Mouse (Mus musculus) G1E (cell line): ENCODE measurements around the gene Vangl1. TPM values are rescaled to one million over a fixed set of nuclear protein-coding genes. Genes with fewer than 3 reads are reported as not detected.

Experiments used
- ATAC-seq: 2 replicates; pipeline ENCODE4 v1.8.0; 2016; ENCODE audit warnings: mild to moderate bottlenecking; ENCODE audit not compliant: insufficient number of reproducible peaks, poor library complexity, low FRiP score, severe bottlenecking; ENCODE audit errors: extremely low read depth
- DNase-seq: peaks from one replicate; pipeline ENCODE4 v3.0.0; 2012; ENCODE audit warnings: low spot score
- H3K27me3 ChIP-seq: 2 replicates; pipeline ENCODE4 v1.6.1; 2012; ENCODE audit warnings: mild to moderate bottlenecking, low read length, inconsistent platforms; ENCODE audit not compliant: insufficient read depth
- H3K36me3 ChIP-seq: replicated peaks from 2 replicates; pipeline ENCODE3; 2012; ENCODE audit warnings: mild to moderate bottlenecking, inconsistent platforms
- H3K4me1 ChIP-seq: 2 replicates; pipeline ENCODE4 v1.6.1; 2012; ENCODE audit warnings: low read depth, low read length, inconsistent platforms, mixed read lengths; ENCODE audit not compliant: insufficient read depth
- H3K4me3 ChIP-seq: 2 replicates; pipeline ENCODE4 v1.5.1; 2012; ENCODE audit warnings: low read depth, mild to moderate bottlenecking, inconsistent platforms, low read length, moderate library complexity, mixed read lengths
- H3K9me3 ChIP-seq: replicated peaks from 2 replicates; pipeline ENCODE4 v1.6.1; 2012; ENCODE audit warnings: inconsistent platforms
- CTCF ChIP-seq: IDR thresholded peaks from 2 replicates; pipeline ENCODE4 v1.5.1; 2012; ENCODE audit warnings: low read depth, low read length, inconsistent platforms, mixed read lengths
- GATA1 ChIP-seq: IDR thresholded peaks from 2 replicates; pipeline ENCODE4 v1.6.1; 2012; ENCODE audit warnings: borderline replicate concordance, low read length, inconsistent platforms, mixed read lengths
- GATA2 ChIP-seq: IDR thresholded peaks from 2 replicates; pipeline ENCODE4 v1.6.1; 2012; ENCODE audit warnings: low read depth, low read length, inconsistent platforms, borderline replicate concordance
- POLR2AphosphoS5 ChIP-seq: IDR thresholded peaks from 2 replicates; pipeline ENCODE4 v1.6.1; 2012; ENCODE audit warnings: low read depth, low read length, inconsistent platforms; ENCODE audit not compliant: insufficient replicate concordance
- TAL1 ChIP-seq: conservative IDR thresholded peaks from 2 replicates; pipeline ENCODE4 v1.6.1; 2012; ENCODE audit warnings: low read depth, low read length, inconsistent platforms, mixed read lengths
- polyA plus RNA-seq: library from polyadenylated mRNA; stranded (reverse); fragments of >175 nt; gene quantifications from 2 replicates; pipeline ENCODE4 v1.2.3, GENCODE M21; 2012
- total RNA-seq, 2 experiments: library from RNA; stranded (forward) in 1 of 2; stranded (reverse) in 1 of 2; fragments of 200-1000 nt in 1 of 2; fragments of >200 nt in 1 of 2; fragmentation: Nextera tagmentation in 1 of 2; gene quantifications; 2 replicates each; pipeline ENCODE4 v1.2.3; 2014 to 2017

Vangl1 gene
- total and polyA plus RNA-seq, 3 experiments: 22.7 to 56.6 (median 25.6) TPM

DNA sequence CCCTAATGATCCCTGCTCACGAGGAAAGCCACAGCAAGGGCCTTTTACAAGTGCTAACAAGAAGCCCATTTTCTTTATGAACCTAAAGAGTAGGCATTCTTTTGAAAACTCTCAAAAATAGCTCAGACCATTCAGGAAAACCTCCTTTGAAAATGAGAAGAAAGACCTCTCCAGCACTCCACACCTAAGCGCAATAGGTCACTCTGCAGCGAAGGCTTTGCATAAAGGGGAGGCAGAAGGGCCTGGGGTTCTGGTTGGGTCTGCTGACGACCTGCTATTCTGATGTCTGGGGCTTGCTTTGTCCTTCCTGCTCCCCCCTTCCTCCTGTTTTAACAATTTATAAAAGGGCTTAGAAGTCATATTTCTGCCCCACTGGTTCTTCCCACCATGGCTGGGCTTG, 24.6 kb downstream of the Vangl1 start:
- TF ChIP-seq TAL1 (no peak), GATA2 (no peak), POLR2AphosphoS5 (no peak), CTCF (no peak), GATA1 (no peak)
- no peak for DNase-seq
- peaks cover 19% of the 10 kb centered on the region; the same call in 1 of the 2 replicates for H3K27me3 ChIP-seq
- ATAC-seq: no peak
- peaks cover 7% of the 10 kb centered on the region; the same call in 1 of the 2 replicates for H3K9me3 ChIP-seq
- H3K4me1 ChIP-seq: peaks cover 11% of the 10 kb centered on the region; the same call in 1 of the 2 replicates
- H3K36me3 ChIP-seq: no peaks in the 10 kb centered on the region
- no peak overlapping the region for H3K4me3 ChIP-seq

- TF ChIP-seq GATA2: no peak
- TF ChIP-seq CTCF: no peak
- no peak for TF ChIP-seq POLR2AphosphoS5
- TF ChIP-seq GATA1: no peak
- no peak for TF ChIP-seq TAL1
- ATAC-seq (no peak), DNase-seq (no peak)
- Histone ChIP-seq H3K27me3 (peaks cover 13% of the 10 kb centered on the region; the same call in 1 of the 2 replicates), H3K4me1 (peaks cover 13% of the 10 kb centered on the region), H3K4me3 (no peak overlapping the region), H3K9me3 (peaks cover 7% of the 10 kb centered on the region; the same call in 1 of the 2 replicates), H3K36me3 (no peaks in the 10 kb centered on the region)
Measured at GRCm38 (mm10) chr3:102177837-102178615, 26.5 kb downstream of the Vangl1 start.

GRCm38 (mm10) chr3:102176116-102176515, 28.4 kb downstream of the Vangl1 start:
- ATAC-seq (no peak), DNase-seq (no peak)
- no peaks in the 10 kb centered on the region for H3K9me3 ChIP-seq
- no peaks in the 10 kb centered on the region for H3K36me3 ChIP-seq
- TF ChIP-seq CTCF (no peak), POLR2AphosphoS5 (no peak), GATA1 (no peak), GATA2 (no peak), TAL1 (no peak)
- no peak overlapping the region for H3K4me3 ChIP-seq
- peaks cover 10% of the 10 kb centered on the region; the same call in 1 of the 2 replicates for H3K27me3 ChIP-seq
- peaks cover 18% of the 10 kb centered on the region for H3K4me1 ChIP-seq

GRCm38 (mm10) chr3:102175701-102176100, 28.8 kb downstream of the Vangl1 start:
- Histone ChIP-seq H3K4me3 (no peak overlapping the region), H3K36me3 (no peaks in the 10 kb centered on the region), H3K4me1 (peaks cover 18% of the 10 kb centered on the region), H3K27me3 (peaks cover 10% of the 10 kb centered on the region; the same call in 1 of the 2 replicates), H3K9me3 (no peaks in the 10 kb centered on the region)
- no peak for DNase-seq
- no peak for ATAC-seq
- TF ChIP-seq TAL1 (no peak), GATA1 (no peak)

GRCm38 (mm10) chr3:102174118-102174865, 30.2 kb downstream of the Vangl1 start:
- TF ChIP-seq GATA2 (no peak), GATA1 (no peak), TAL1 (no peak), CTCF (no peak), POLR2AphosphoS5 (no peak)
- Histone ChIP-seq H3K27me3 (peaks cover 4% of the 10 kb centered on the region; the same call in 1 of the 2 replicates), H3K9me3 (no peaks in the 10 kb centered on the region), H3K36me3 (no peaks in the 10 kb centered on the region), H3K4me3 (no peak overlapping the region), H3K4me1 (peaks cover 24% of the 10 kb centered on the region)
- no peak for ATAC-seq
- DNase-seq: no peak

DNA sequence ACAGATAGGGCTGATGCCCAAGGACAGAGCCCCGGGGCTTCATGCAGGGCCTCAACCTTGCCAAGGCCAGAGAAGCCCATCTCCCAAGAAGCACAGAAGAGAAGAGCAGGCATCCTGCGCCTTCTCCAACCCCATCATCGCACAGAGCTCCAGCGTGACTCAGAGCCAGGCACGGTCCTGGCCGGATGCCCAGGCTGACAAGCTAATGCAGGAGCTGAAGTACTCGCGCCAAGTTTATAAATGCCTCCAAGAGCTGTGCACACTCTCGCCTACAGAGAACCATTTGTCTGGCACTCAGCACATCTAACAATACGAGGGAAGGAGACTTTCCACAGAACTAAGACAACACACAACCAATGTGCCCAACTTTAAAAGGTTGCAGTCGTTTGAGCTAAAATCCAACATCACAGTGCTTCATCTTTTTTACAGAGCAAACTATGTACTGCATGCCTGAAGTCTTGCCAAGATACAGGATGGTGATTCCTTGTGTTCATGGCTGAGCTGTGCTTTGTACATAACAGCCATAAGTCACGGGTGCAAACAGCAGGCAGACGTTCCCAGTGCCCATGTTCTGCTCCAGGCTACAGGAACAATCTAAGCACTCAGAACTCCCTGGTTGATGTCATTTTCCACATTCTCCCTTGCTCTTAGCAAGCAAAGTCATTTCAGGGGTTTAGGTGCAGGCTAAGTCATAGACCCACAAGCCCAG, 35.1 kb downstream of the Vangl1 start:
- Histone ChIP-seq H3K36me3 (peaks cover under 1% of the 10 kb centered on the region), H3K4me3 (no peak overlapping the region), H3K4me1 (peaks cover 53% of the 10 kb centered on the region), H3K27me3 (no peaks in the 10 kb centered on the region), H3K9me3 (no peaks in the 10 kb centered on the region)
- TF ChIP-seq TAL1 (no peak), GATA1 (no peak)
- ATAC-seq: no peak
- peak; percentile 27 for DNase-seq
